Mouse (Mus musculus) intestine, postnatal 0 days (tissue): ENCODE data around the gene Eif6. TPM values are rescaled to one million over a fixed set of nuclear protein-coding genes. Genes with fewer than 3 reads are reported as not detected.

Experiments
- ATAC-seq: fragments of 200-750 bp; cut with Nextera tagmentation; 2 replicates; pipeline ENCODE4 v1.8.0; 2017; ENCODE audit warnings: mild to moderate bottlenecking, moderate TSS enrichment, moderate library complexity
- H3K27ac ChIP-seq: fragments of 300-500 bp; sonication (generic); 2 replicates; pipeline ENCODE4 v1.5.1; 2014; ENCODE audit warnings: mild to moderate bottlenecking, low read depth, low read length, moderate library complexity
- H3K27me3 ChIP-seq: fragments of 300-500 bp; sonication (generic); replicated peaks from 2 replicates; pipeline ENCODE4 v1.6.1; 2014; ENCODE audit warnings: low read length, mixed read lengths; ENCODE audit not compliant: control insufficient read depth, insufficient read depth
- H3K36me3 ChIP-seq: fragments of 300-500 bp; sonication (generic); 2 replicates; pipeline ENCODE4 v1.6.1; 2014; ENCODE audit warnings: mild to moderate bottlenecking, moderate library complexity; ENCODE audit not compliant: control insufficient read depth, insufficient read depth
- H3K4me1 ChIP-seq: fragments of 300-500 bp; sonication (generic); replicated peaks from 2 replicates; pipeline ENCODE4 v1.6.1; 2014; ENCODE audit warnings: antibody characterized with exemption, low read length, mixed read lengths; ENCODE audit not compliant: control insufficient read depth, insufficient read depth
- H3K4me2 ChIP-seq: fragments of 300-500 bp; sonication (generic); replicated peaks from 2 replicates; pipeline ENCODE4 v1.6.1; 2014; ENCODE audit warnings: low read depth, mild to moderate bottlenecking, moderate library complexity
- H3K4me3 ChIP-seq: fragments of 300-500 bp; sonication (generic); 2 replicates; pipeline ENCODE4 v1.5.1; 2014; ENCODE audit warnings: low read depth, low read length
- H3K9ac ChIP-seq: fragments of 300-500 bp; sonication (generic); 2 replicates; pipeline ENCODE4 v1.6.1; 2014; ENCODE audit warnings: mild to moderate bottlenecking, low read depth, low read length
- H3K9me3 ChIP-seq: fragments of 300-500 bp; sonication (generic); 2 replicates; pipeline ENCODE4 v1.6.1; 2016; ENCODE audit warnings: mixed run types; ENCODE audit not compliant: control insufficient read depth
- CTCF ChIP-seq: sonication (generic); IDR thresholded peaks from 2 replicates; pipeline ENCODE4 v1.5.1; 2016; ENCODE audit warnings: low read depth, mild to moderate bottlenecking, control low read depth, antibody characterized with exemption, moderate library complexity
- WGBS: fragments of 180-500 bp; shearing (Covaris S2); extraction: QIAGEN DNeasy Blood & Tissue Kit; methylation state at CpG from one replicate; pipeline ENCODE4 v1.1.7; 2014; 5-methylcytosine and 5-hydroxymethylcytosine counted together
- polyA plus RNA-seq: library from polyadenylated mRNA; unstranded; fragments of >200 nt; fragmentation: Nextera tagmentation; extraction: Ambion mirVana; gene quantifications from 2 replicates; pipeline ENCODE4 v1.2.1, GENCODE M21; 2015

The Eif6 gene
- polyA plus RNA-seq, 1 experiment from 2014 or later, result 321 TPM

DNA sequence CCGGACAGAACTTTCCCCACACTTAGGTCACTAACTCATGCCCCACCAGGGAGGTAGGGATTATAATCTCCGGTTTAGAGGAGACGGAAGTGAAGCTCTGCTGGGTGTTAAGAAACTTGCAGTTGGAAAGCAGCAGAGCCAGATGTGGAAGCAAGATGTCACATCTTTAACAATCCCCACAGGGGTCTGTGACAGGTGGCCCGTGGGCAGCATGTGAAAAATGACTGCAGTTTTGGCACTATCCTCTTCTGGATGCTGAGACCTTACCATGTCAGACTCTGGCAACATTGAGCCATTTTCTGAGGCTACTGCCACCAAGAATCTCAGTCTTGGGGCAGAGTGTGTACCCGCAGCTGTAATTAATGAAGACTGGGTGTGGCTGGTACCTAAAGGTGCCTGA lies 22.7 kb downstream of the Eif6 start:
- Histone ChIP-seq H3K4me1 (peaks cover 15% of the 10 kb centered on the region), H3K4me3 (no peak overlapping the region), H3K27ac (no peak overlapping the region), H3K4me2 (no peak overlapping the region), H3K36me3 (no peaks in the 10 kb centered on the region), H3K9me3 (no peaks in the 10 kb centered on the region), H3K27me3 (no peaks in the 10 kb centered on the region), H3K9ac (no peak overlapping the region)
- no peak for TF ChIP-seq CTCF
- no peak for ATAC-seq
- WGBS, result 57% methylated on average over 5 of the region's 5 CpGs

DNA sequence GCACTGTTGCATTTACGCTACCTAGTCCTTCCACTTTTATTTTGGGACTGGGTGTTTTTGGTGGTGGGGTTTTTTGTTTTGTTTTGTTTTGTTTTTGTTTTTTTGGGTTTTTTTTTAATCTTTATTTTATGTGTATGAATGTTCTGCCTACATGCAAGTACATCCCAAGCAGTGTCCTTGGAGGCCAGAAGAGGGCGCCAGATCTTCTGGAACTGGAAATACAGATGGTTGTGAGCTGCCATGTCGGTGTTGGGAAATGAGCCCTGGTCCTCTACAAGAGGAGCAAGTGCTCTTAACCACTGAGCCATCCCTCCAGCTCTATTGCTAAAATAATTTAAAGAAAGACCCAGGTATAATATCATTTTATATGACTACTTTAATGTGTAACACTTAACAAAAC lies 24.0 kb downstream of the Eif6 start:
- no peak overlapping the region for H3K4me3 ChIP-seq
- no peak overlapping the region for H3K4me2 ChIP-seq
- H3K4me1 ChIP-seq, result peaks cover 15% of the 10 kb centered on the region
- 67% methylated on average over 3 of the region's 3 CpGs for WGBS
- no peaks in the 10 kb centered on the region for H3K36me3 ChIP-seq
- no peak overlapping the region for H3K27ac ChIP-seq
- H3K9ac ChIP-seq, result no peak overlapping the region
- H3K27me3 ChIP-seq, result no peaks in the 10 kb centered on the region
- TF ChIP-seq CTCF, result peak; percentile 56
- H3K9me3 ChIP-seq, result no peaks in the 10 kb centered on the region
- ATAC-seq, result no peak

DNA sequence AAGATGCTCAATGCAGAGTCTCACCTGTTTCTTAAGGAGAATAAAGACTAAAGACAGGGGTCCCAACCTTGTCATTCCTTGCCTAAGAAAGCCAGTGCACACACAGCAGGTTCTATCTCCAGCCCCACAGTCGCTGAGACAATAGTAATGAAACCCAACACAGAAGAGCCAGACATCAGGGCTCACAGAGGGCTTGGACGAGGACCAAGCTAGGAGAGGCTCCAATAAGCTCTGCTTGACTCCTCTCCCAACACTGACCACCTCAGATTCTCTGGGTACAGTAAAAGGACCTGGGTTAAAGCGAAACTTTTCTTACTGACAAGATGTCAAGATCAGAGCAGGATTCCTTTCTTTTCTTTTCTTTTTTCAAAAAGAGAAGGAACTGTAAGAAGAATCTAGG lies 28.1 kb downstream of the Eif6 start:
- no peak overlapping the region for H3K4me3 ChIP-seq
- no peak overlapping the region for H3K9ac ChIP-seq
- no peaks in the 10 kb centered on the region for H3K9me3 ChIP-seq
- ATAC-seq, result no peak
- H3K27me3 ChIP-seq, result no peaks in the 10 kb centered on the region
- H3K4me1 ChIP-seq, result no peaks in the 10 kb centered on the region
- no peak overlapping the region for H3K4me2 ChIP-seq
- TF ChIP-seq CTCF, result no peak
- WGBS, result 56% methylated on average over 3 of the region's 3 CpGs
- no peak overlapping the region for H3K27ac ChIP-seq
- no peaks in the 10 kb centered on the region for H3K36me3 ChIP-seq

DNA sequence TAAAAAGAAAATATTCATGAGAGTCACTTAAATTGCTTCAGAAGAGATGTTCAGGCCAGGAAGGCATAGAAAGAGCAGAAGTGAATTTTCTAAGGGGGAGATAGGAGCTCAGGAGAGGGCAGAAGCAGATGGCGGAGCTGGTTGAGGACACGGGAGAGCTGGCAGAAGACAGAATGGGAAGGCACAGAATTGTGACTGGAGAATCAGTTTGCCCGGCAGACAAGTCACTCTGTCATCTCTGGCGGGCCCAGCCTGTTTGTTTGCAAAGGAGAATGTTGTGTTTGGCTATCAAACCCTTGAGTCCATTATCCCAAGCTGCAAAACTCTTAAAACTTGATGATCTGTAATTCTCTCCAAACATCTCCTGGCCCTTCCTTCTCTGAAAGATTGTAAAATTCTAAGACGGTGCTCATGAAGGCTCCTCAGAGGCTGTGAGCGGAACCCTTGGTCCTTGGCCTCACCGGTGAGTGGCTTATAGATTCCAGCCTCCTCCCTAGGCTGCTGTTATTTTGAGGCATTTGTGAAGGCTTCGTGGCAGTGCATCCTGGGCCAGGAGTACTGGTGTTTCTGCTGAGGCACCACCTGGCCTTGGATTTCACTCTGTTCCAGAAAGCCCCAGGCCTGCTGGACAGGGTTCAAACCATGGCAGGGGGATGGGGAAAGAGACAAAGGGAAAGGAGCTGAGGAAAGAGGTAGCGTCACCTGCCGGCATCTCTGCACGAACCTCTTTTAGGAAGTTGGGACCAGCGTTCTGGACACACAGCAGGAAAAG lies 31.9 kb downstream of the Eif6 start:
- Histone ChIP-seq H3K9me3 (no peaks in the 10 kb centered on the region), H3K27me3 (no peaks in the 10 kb centered on the region), H3K9ac (no peak overlapping the region), H3K27ac (no peak overlapping the region), H3K36me3 (no peaks in the 10 kb centered on the region), H3K4me3 (no peak overlapping the region), H3K4me2 (no peak overlapping the region), H3K4me1 (no peaks in the 10 kb centered on the region)
- 79% methylated on average over 12 of the region's 12 CpGs for WGBS
- TF ChIP-seq CTCF, result no peak
- ATAC-seq, result no peak

DNA sequence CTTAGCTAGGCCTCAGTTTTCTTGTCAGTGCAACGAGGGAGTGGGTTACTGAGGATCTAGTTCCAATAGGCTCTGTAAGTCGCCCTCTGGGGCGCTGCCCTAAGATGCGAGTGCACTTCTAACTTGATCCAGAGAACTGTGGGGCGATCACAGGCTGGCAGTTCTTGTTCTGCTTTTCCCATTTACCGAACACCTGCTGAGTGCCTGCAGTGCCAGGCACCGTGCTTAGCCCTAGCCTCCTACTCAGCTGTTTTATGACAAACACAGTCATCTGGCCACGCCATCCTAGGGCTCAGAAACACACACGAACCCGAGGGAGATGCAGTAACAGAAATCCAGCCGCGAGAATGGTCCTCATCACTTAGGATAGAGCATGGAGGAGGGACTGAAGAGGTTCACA lies 33.8 kb downstream of the Eif6 start:
- Histone ChIP-seq H3K9me3 (no peaks in the 10 kb centered on the region), H3K4me2 (no peak overlapping the region), H3K4me3 (no peak overlapping the region), H3K27me3 (no peaks in the 10 kb centered on the region; the same call in 1 of the 2 replicates), H3K36me3 (no peaks in the 10 kb centered on the region), H3K9ac (no peak overlapping the region), H3K27ac (no peak overlapping the region), H3K4me1 (no peaks in the 10 kb centered on the region)
- WGBS, result 42% methylated on average over 12 of the region's 12 CpGs
- TF ChIP-seq CTCF, result no peak
- no peak for ATAC-seq

DNA sequence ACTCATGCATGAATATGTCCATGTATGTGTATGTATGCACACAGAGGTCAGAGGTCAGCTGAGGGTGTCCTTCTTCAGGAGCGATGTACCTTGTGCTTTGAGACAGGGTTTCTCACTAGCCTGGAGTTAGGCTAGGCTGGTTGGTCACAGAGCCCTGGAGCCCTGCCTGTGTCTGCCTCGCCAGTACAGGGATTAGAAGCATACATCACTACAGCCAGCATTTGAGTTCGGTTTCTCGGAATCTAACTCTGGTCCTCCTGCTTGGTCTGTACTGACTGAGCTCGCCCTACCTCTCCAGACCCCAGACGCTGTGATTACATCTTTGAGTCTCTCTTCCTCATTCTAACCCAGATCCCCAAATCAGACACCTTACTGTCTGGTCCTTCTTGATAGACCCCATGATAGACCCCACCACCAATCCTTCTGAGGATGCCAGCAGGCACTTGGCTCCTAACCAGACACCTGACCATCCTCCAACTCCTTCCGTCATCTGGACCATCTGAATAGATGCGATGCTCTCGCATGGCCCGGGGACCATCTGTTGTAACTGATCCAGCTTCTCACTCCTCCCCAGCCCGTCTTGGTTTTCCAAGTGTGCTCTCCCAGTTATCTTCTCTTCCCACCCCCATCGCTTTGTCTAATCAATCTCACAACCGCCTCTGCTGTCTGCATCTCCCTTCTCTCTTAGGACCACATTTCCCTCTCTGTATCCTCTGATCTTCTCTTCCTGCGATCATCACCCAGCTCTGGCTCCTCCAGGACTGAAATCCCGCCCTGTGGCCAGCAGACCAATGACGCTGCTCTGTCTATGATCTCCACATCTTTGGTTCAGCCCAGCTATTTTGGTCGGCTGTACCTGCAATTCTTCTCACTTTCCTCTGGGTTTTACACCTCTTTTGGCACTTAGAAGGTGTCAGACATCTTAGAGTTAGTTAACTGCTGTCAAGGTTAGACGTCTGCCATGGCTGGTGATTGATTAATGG lies 38.5 kb downstream of the Eif6 start:
- H3K9me3 ChIP-seq, result no peaks in the 10 kb centered on the region
- H3K4me1 ChIP-seq, result no peaks in the 10 kb centered on the region
- TF ChIP-seq CTCF, result no peak
- no peak overlapping the region for H3K9ac ChIP-seq
- WGBS, result 59% methylated on average over 18 of the region's 18 CpGs
- no peaks in the 10 kb centered on the region for H3K36me3 ChIP-seq
- no peak overlapping the region for H3K27ac ChIP-seq
- no peak overlapping the region for H3K4me3 ChIP-seq
- no peaks in the 10 kb centered on the region; the same call in 1 of the 2 replicates for H3K27me3 ChIP-seq
- ATAC-seq, result no peak
- no peak overlapping the region for H3K4me2 ChIP-seq
